Mouse (Mus musculus) cortical plate, adult 2 months (tissue): ENCODE data around the gene Ankrd6.

ENCODE experiments used
- CTCF ChIP-seq: fragments of 200-500 bp; IDR thresholded peaks from 2 replicates; pipeline ENCODE4 v1.5.1; 2011; ENCODE audit warnings: mild to moderate bottlenecking, control low read depth, low read length; ENCODE audit not compliant: insufficient read depth; ENCODE audit errors: extremely low read depth
- POLR2A ChIP-seq: fragments of 200-500 bp; IDR thresholded peaks from 2 replicates; pipeline ENCODE4 v1.6.1; 2011; ENCODE audit warnings: mild to moderate bottlenecking, low read length, control low read depth; ENCODE audit not compliant: insufficient read depth; ENCODE audit errors: extremely low read depth

DNA sequence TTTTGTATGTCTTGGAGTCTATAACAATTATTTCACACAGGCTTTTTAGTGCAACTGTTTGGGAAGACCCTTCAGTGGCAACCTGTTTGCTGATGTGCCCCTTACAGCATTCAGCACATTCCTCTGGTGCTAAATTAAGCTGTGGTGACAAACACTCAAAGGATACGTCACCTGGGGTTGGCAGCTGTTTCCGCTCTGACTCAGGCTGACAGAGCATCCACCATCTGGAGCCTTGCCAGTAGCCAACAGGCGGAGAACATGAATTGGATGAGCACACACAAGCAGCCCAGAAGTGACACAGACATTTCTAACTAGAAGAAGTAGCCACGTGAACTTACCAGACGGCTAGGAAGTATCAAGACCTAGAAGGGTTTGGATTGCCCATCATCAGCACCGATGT lies 44.0 kb downstream of the Ankrd6 start:
- TF ChIP-seq POLR2A (no peak), CTCF (no peak)
